Mouse (Mus musculus): ENCODE results near the gene Mroh2a.

DNA sequence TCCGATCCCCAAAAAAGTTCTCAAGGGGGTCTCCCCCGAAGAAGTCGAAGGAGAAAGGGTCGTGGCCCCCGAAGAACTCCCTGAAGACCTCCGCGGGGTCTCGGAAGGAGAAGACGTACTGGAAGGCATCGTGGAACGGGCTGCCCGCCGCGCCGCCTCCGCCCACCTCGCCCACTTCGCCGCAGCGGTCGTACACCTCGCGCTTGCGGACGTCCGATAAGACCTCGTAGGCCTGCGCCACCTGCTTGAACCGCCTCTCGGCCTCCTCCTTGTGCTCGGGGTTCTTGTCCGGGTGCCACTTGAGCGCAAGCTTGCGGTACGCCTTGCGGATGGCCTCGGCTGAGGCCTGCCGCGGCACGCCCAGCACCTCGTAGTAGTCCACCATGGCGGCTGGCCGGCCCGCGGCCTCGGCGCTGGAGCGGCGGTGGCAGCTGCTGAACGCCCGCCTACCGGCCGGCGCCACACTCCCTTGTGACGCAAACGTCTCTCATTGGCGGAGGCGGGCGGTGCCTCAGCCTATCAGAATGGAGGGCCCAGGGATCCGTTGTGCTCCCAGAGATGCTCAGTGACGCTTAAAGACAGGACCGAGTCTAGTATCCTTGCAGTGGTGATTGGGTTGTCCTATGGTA lies 21.4 kb upstream of the Mroh2a start, which contains the start of gene Dnajb3:
- no peak for TF ChIP-seq CTCF (IDR thresholded peaks at IDR 0.05; ENCODE audit: extremely low read depth, insufficient read depth, insufficient read length, insufficient replicate concordance)
- no peak for TF ChIP-seq POLR2A (IDR thresholded peaks at IDR 0.05; ENCODE audit: low read depth, low read length)
